Mouse (Mus musculus) neural tube, embryonic 12.5 days (tissue): ENCODE results near the gene Rabac1. TPM values are rescaled to one million over a fixed set of nuclear protein-coding genes. Genes with fewer than 3 reads are reported as not detected.

Experiments used
- ATAC-seq: fragments of 200-750 bp; cut with Nextera tagmentation; 2 replicates; pipeline ENCODE4 v1.8.0; 2017; ENCODE audit warnings: low read depth, mild to moderate bottlenecking, moderate TSS enrichment, moderate library complexity; ENCODE audit not compliant: low FRiP score
- H3K27ac ChIP-seq: fragments of 300-500 bp; sonication (generic); 2 replicates; pipeline ENCODE4 v1.5.1; 2016
- H3K27me3 ChIP-seq: fragments of 300-500 bp; sonication (generic); replicated peaks from 2 replicates; pipeline ENCODE4 v1.6.1; 2016; ENCODE audit warnings: mild to moderate bottlenecking
- H3K36me3 ChIP-seq: fragments of 300-500 bp; sonication (generic); 2 replicates; pipeline ENCODE4 v1.6.1; 2016; ENCODE audit warnings: mild to moderate bottlenecking
- H3K4me1 ChIP-seq: fragments of 300-500 bp; sonication (generic); 2 replicates; pipeline ENCODE4 v1.6.1; 2016
- H3K4me2 ChIP-seq: fragments of 300-500 bp; sonication (generic); replicated peaks from 2 replicates; pipeline ENCODE4 v1.6.1; 2016; ENCODE audit warnings: mild to moderate bottlenecking
- H3K4me3 ChIP-seq: fragments of 300-500 bp; sonication (generic); 2 replicates; pipeline ENCODE4 v1.5.1; 2016
- H3K9ac ChIP-seq: fragments of 300-500 bp; sonication (generic); 2 replicates; pipeline ENCODE4 v1.6.1; 2016; ENCODE audit warnings: mild to moderate bottlenecking
- H3K9me3 ChIP-seq: fragments of 300-500 bp; sonication (generic); 2 replicates; pipeline ENCODE4 v1.6.1; 2016; ENCODE audit warnings: mild to moderate bottlenecking
- WGBS: fragments of 180-500 bp; shearing (Covaris S2); methylation state at CpG from one replicate; pipeline ENCODE4 v1.1.7; 2016; 5-methylcytosine and 5-hydroxymethylcytosine counted together
- polyA plus RNA-seq: library from polyadenylated mRNA; unstranded; fragments of >200 nt; fragmentation: Nextera tagmentation; extraction: Ambion mirVana; gene quantifications from 2 replicates; pipeline ENCODE4 v1.2.1, GENCODE M21; 2016

Gene Rabac1
- polyA plus RNA-seq, 1 experiment from 2014 or later = 151 TPM

DNA sequence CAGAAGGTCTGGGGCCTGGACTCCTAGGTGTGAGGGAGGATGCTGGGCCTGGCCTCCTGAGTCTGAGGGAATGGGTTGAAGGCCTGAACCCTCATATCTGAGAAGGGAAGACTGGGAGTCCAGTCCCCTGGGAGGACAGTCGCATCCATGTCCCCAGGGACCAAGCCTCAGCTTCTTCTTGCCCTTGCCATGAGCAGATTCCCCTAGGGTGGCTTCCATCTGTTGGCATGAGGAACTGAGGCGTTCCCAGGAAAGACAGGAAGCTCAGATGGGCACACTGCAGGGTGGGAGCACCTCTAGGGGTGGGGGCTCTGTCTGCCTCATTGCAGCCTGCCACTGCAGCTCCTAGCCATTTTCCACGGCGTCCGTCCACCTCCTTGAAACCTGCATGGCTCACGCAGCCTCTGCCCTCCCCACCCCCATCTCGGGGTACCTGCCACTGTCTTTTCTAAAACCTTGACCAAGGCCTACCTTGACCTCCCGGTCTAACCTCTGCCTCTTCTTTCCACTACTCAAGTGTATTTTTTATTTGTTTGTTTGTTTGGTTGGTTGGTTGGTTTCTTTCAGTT lies 31.4 kb upstream of the Rabac1 start:
- peaks cover 29% of the 10 kb centered on the region for H3K27me3 ChIP-seq
- no peak overlapping the region for H3K4me3 ChIP-seq
- H3K4me1 ChIP-seq = peaks cover 48% of the 10 kb centered on the region
- H3K4me2 ChIP-seq = peak overlapping the region; percentile 72
- H3K9me3 ChIP-seq = no peaks in the 10 kb centered on the region
- peaks cover 13% of the 10 kb centered on the region for H3K36me3 ChIP-seq
- H3K9ac ChIP-seq = peak overlapping the region; percentile 26; the same call in 1 of the 2 replicates
- H3K27ac ChIP-seq = no peak overlapping the region
- WGBS = 91% methylated on average over 8 of the region's 8 CpGs
- ATAC-seq = no peak

DNA sequence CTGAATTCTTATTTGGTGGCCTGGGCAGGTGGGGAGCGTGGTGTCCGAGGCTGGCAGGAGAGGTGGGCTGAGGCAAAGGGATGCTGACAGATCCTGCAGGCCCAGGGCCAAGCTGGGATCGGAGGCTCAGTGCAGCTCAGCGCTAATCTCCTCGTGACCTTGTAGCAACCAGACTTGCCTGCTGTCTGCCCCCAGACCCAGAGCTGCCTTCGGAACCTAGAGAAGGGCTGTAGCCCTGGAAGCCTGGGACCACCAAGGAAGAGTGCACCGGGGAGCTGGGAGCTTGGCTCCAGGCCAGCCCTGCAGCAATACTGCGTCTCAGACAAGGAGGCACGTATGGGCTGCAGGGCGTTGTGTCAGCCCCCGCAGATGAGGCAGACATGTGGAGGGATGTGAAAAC lies 30.7 kb upstream of the Rabac1 start:
- ATAC-seq = no peak
- H3K4me2 ChIP-seq = peak overlapping the region; percentile 72
- no peak overlapping the region; the same call in 1 of the 2 replicates for H3K4me3 ChIP-seq
- H3K4me1 ChIP-seq = peaks cover 42% of the 10 kb centered on the region
- peaks cover 27% of the 10 kb centered on the region for H3K27me3 ChIP-seq
- no peaks in the 10 kb centered on the region for H3K9me3 ChIP-seq
- peak overlapping the region; percentile 26; the same call in 1 of the 2 replicates for H3K9ac ChIP-seq
- no peak overlapping the region for H3K27ac ChIP-seq
- 56% methylated on average over 11 of the region's 11 CpGs for WGBS
- peaks cover 18% of the 10 kb centered on the region for H3K36me3 ChIP-seq

DNA sequence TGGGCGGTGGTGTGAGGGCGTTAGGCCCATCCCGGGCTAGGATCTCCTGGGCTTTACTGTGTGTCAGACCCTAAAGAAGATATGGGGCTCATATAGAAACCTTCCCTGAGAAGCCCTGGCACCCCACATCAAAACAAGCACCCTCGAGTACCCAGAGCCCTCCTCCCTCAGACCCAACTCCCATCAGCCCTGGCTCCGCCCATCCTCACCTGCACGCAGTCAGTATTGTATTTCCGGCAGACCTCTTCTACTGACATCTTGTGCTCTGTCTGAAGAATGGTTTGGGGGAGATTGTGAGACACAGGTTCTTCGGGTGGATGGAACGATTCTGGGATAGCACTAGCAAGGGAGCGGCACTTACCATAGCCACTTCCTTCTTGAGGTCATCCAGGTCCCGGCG lies 28.2 kb upstream of the Rabac1 start:
- ATAC-seq = no peak
- Histone ChIP-seq H3K36me3 (peaks cover 36% of the 10 kb centered on the region), H3K4me1 (peaks cover 22% of the 10 kb centered on the region), H3K4me3 (no peak overlapping the region), H3K9me3 (no peaks in the 10 kb centered on the region), H3K4me2 (no peak overlapping the region), H3K9ac (no peak overlapping the region; the same call in 1 of the 2 replicates), H3K27me3 (peaks cover 17% of the 10 kb centered on the region), H3K27ac (no peak overlapping the region)
- 76% methylated on average over 12 of the region's 12 CpGs for WGBS

DNA sequence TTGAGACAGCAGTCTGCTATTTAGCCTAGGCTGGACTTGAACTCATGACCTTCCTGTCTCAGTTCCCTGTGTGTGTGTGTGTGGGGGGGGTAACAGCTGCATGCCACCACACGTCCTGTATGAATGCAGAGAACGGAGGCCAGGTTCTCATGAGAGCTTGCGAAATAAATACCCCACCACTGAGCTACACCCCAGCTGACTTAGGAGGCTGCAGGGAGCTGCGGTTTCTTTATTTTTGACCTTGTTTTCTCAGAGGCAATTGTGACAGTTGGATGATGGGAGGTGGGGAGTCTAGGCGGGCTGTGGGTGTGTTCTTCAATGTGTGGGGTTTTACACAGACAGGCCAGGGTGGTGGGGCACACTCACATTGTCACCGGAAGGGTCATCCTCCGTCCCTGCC lies 27.7 kb upstream of the Rabac1 start:
- no peak for ATAC-seq
- peaks cover 18% of the 10 kb centered on the region for H3K4me1 ChIP-seq
- no peak overlapping the region; the same call in 1 of the 2 replicates for H3K9ac ChIP-seq
- H3K27me3 ChIP-seq = peaks cover 14% of the 10 kb centered on the region; the same call in 1 of the 2 replicates
- no peaks in the 10 kb centered on the region for H3K9me3 ChIP-seq
- no peak overlapping the region for H3K4me3 ChIP-seq
- H3K4me2 ChIP-seq = no peak overlapping the region
- 75% methylated on average over 7 of the region's 7 CpGs for WGBS
- no peak overlapping the region for H3K27ac ChIP-seq
- peaks cover 41% of the 10 kb centered on the region for H3K36me3 ChIP-seq

DNA sequence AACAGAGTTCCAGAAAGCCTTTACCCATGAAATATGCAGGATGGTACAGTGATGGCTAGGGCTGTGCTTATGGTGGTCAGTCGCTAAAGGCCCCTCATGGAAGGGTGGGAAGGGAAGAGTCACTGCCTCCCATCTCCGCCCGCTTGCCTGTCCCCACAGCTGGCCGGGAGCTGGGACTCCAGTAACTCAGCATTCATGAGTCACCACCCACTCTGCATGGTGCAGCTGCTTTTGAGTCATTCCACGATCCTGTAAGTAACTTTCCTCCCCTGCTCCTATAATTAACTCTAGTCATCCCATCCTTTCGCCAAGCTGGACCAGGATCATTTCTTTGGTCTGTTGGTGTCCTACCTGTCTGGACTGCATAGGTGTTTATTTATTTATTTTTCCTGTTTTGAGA lies 20.5 kb upstream of the Rabac1 start:
- Histone ChIP-seq H3K27ac (no peak overlapping the region), H3K9ac (no peak overlapping the region), H3K9me3 (no peaks in the 10 kb centered on the region), H3K4me3 (no peak overlapping the region), H3K36me3 (peaks cover 76% of the 10 kb centered on the region), H3K4me1 (no peaks in the 10 kb centered on the region), H3K27me3 (0 out of 2 replicates have a peak, but pooled peaks cover 2% of the 10 kb centered on the region), H3K4me2 (no peak overlapping the region)
- 78% methylated on average over 6 of the region's 6 CpGs for WGBS
- ATAC-seq = no peak

DNA sequence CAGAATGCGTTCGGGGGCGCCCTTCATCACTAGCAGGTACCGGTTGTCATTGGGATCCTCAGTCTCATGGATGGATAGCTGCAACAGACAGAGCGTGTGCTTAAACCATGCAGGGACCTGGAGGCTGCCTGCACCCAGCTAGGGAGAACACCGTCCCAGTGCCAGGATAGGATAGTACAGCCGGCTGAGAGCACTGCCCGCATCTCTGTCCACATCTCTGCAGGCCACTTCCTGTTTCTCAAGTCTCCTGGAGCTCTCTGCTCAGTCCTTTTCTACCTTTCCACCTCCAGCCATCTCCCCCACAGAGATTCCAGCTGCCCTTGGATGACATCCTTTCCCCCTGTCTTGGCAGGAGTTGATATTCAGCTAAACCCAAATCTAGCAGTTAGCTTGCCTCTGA lies 17.9 kb upstream of the Rabac1 start:
- Histone ChIP-seq H3K4me3 (no peak overlapping the region), H3K27ac (no peak overlapping the region), H3K4me1 (no peaks in the 10 kb centered on the region), H3K4me2 (no peak overlapping the region), H3K9me3 (no peaks in the 10 kb centered on the region), H3K9ac (no peak overlapping the region), H3K27me3 (0 out of 2 replicates have a peak, but pooled peaks cover 2% of the 10 kb centered on the region), H3K36me3 (peaks cover 77% of the 10 kb centered on the region)
- no peak for ATAC-seq
- WGBS = 92% methylated on average over 8 of the region's 8 CpGs

DNA sequence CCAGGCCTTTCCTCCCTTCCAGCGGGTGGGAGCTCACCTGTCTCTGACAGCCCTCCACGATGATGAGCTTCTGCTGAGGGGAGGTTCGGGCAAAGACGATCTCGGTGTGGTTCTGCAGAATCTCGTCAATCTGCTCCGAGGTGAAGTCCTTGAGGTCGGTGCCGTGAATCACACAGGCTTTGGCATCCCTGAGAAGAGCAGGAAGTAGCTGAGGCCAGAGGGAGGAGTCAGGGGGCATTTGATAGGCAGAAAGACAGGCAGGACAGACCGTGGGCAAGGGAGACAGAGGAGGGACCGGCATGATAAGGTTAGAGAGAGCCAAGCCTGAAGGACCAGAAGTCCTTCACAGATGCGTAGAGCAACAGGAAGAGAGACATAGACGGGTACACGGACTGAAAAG lies 15.4 kb upstream of the Rabac1 start:
- Histone ChIP-seq H3K36me3 (peaks cover 69% of the 10 kb centered on the region), H3K9ac (no peak overlapping the region), H3K9me3 (no peaks in the 10 kb centered on the region), H3K4me2 (no peak overlapping the region), H3K27ac (no peak overlapping the region), H3K4me3 (no peak overlapping the region), H3K27me3 (no peaks in the 10 kb centered on the region), H3K4me1 (no peaks in the 10 kb centered on the region)
- WGBS = 88% methylated on average over 14 of the region's 14 CpGs
- ATAC-seq = no peak

DNA sequence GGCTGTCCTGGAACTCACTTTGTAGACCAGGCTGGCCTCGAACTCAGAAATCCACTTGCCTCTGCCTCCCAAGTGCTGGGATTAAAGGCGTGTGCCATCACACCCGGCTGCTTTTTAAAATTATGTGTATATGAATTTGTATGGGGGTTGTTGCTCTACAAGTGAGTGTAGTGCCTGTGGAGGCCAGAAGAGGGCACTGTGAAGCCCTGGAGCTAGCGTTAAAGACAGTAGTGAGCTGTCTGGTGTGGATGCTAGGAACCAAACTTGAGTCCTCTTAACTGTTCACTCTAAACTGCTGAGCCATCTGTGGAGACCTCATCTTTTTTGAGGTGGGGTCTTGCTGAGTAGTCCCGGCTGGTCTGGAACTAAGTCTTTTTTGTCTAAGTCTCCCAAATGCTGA lies 13.2 kb upstream of the Rabac1 start:
- Histone ChIP-seq H3K27ac (no peak overlapping the region), H3K36me3 (peaks cover 74% of the 10 kb centered on the region), H3K4me3 (no peak overlapping the region), H3K9ac (no peak overlapping the region), H3K4me1 (no peaks in the 10 kb centered on the region), H3K27me3 (no peaks in the 10 kb centered on the region; the same call in 1 of the 2 replicates), H3K4me2 (no peak overlapping the region), H3K9me3 (no peaks in the 10 kb centered on the region)
- no peak for ATAC-seq
- 70% methylated on average over 5 of the region's 5 CpGs for WGBS

DNA sequence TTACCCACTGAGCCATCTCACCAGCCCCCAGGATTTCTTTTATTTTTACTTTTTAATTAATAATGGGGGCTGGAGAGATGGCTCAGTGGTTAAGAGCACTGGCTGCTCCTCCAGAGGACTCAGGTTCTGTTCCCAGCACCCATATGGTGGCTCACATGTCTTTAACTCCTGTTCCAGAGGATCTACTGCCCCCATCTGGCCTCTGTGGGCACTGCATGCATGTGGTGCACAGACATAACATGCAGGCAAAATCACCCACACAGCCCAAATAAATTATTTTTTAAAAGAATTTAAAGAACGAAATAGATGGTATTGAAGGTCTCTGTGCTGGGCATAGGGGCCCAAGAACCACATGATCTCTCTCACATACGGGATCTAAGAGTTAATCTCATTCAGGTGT lies 11.8 kb upstream of the Rabac1 start:
- Histone ChIP-seq H3K36me3 (peaks cover 74% of the 10 kb centered on the region), H3K4me1 (no peaks in the 10 kb centered on the region), H3K4me2 (no peak overlapping the region), H3K27me3 (no peaks in the 10 kb centered on the region; the same call in 1 of the 2 replicates), H3K4me3 (no peak overlapping the region), H3K9me3 (no peaks in the 10 kb centered on the region), H3K27ac (no peak overlapping the region), H3K9ac (no peak overlapping the region)
- 90% methylated on average over 2 of the region's 2 CpGs for WGBS
- ATAC-seq = no peak

DNA sequence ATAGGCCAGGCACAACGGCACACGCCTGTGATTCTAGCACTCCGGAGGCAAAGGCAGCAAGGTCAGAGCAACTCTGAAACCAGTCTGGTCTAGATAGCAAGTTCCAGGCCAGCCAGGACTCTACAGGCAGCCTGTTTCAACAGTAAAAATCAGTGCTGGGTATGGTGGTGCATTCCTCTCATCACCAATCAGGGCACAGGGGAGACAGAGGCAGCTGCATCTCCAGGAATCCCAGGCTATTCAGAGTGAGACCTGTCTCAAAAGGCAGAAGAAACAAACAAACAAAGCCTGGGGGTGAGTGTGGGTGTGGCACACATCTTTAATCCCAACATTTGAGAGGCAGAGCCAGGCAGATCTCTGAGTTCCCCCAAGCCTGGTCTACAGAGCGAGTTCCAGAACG lies 10.8 kb upstream of the Rabac1 start:
- Histone ChIP-seq H3K4me1 (no peaks in the 10 kb centered on the region), H3K9ac (no peak overlapping the region), H3K4me2 (no peak overlapping the region), H3K27me3 (no peaks in the 10 kb centered on the region; the same call in 1 of the 2 replicates), H3K4me3 (no peak overlapping the region), H3K36me3 (peaks cover 73% of the 10 kb centered on the region), H3K27ac (no peak overlapping the region), H3K9me3 (no peaks in the 10 kb centered on the region)
- no peak for ATAC-seq
- 89% methylated on average over 5 of the region's 5 CpGs for WGBS

DNA sequence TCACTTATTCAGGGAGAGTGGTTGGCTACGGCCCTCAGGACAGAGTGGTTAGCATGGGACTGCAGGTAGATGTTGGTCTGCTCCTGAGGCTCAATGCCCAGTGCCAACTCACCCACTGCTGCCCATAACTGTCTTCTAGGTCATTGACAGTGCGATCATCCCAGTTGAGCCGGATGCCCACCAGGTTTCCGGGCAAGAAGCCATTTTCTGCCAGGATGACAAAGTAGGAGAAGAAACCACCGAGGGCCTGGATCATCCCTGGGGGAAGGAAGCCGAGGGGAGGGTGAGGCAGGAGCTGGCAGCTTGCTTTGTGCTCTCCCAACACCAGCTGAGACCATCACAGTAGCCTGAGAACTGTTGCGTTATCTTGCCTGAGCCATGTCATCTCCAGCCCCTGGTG lies 7.9 kb upstream of the Rabac1 start:
- WGBS = 83% methylated on average over 7 of the region's 7 CpGs
- H3K4me1 ChIP-seq = no peaks in the 10 kb centered on the region
- no peak overlapping the region for H3K9ac ChIP-seq
- no peak overlapping the region for H3K27ac ChIP-seq
- peaks cover 58% of the 10 kb centered on the region for H3K36me3 ChIP-seq
- H3K27me3 ChIP-seq = no peaks in the 10 kb centered on the region; the same call in 1 of the 2 replicates
- no peak overlapping the region for H3K4me2 ChIP-seq
- H3K9me3 ChIP-seq = no peaks in the 10 kb centered on the region
- H3K4me3 ChIP-seq = no peak overlapping the region
- no peak for ATAC-seq

DNA sequence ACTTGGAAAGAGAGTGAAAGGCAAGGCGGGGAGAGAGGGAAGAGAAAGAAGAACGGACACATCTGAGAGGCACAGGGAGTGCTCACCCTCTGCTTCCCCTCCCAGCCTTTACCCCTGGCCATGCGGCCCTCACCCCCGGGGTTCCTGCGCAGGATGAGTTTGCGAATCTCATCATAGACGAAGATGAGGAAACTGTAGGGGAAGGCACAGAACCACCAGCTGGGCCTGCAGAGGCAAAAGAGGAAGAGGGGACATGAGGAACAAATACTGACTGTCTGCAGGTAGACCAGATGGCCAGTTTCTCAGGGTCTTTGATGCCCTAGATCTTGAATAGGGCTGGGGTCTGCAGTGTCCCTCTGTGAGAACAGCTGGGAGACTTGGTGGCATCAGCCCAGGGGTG lies 6.2 kb upstream of the Rabac1 start:
- Histone ChIP-seq H3K4me1 (no peaks in the 10 kb centered on the region), H3K9ac (no peak overlapping the region), H3K4me2 (no peak overlapping the region), H3K36me3 (peaks cover 45% of the 10 kb centered on the region), H3K27me3 (no peaks in the 10 kb centered on the region; the same call in 1 of the 2 replicates), H3K27ac (no peak overlapping the region; the same call in 1 of the 2 replicates), H3K4me3 (no peak overlapping the region), H3K9me3 (no peaks in the 10 kb centered on the region)
- ATAC-seq = no peak
- WGBS = 82% methylated on average over 7 of the region's 7 CpGs
